Mouse (Mus musculus): ENCODE data around the gene Clcn1.

DNA sequence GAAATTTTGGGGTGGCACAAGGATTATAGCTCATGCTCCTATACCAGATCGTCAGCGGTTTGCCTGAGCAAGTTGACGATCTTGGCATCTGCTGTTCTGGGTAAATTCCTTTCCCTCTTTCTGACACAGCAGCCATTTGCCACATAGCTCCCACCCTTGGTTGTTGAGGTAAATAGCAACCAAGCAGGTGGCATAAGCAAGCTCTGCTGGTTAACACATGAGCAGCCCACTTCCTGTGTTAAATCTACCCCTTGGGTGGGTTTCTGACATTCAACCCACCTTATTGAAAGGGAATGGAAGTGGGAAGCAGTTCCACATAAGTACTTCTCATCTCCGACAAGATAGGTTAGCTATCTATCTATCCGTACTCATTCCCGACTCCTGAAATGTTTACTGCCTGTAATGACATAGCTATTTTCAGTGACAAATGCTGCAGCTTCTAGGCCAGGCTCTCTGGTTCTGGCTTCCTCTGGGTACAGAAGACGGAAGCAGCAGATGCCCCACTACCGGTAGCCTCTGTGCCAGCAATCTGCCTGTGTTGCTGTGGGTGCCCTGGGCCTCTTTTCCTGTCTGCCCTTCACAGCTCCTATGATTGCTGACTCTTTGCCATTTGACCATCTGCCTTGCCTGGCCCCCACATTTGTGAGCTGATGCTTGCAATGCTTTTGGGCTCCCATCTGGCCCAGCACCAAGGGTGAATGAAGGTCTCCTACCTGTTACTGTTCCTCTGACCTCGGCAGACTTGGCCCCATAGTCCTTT, 57.1 kb downstream of the Clcn1 start:
- TF ChIP-seq CTCF (conservative IDR thresholded peaks at IDR 0.05; ENCODE audit: low read length) (no peak), NANOG (IDR thresholded peaks at IDR 0.05; ENCODE audit: borderline replicate concordance, low read length) (no peak)

All from E14TG2a.4 (cell line).